Mouse (Mus musculus): ENCODE measurements at regions not wholly inside any gene's neighbourhood (a gene's known extent, or its start where the extent isn't known, plus 50 kb on each side); places are given as distances from the start of the nearest gene placed in this dataset.

DNA sequence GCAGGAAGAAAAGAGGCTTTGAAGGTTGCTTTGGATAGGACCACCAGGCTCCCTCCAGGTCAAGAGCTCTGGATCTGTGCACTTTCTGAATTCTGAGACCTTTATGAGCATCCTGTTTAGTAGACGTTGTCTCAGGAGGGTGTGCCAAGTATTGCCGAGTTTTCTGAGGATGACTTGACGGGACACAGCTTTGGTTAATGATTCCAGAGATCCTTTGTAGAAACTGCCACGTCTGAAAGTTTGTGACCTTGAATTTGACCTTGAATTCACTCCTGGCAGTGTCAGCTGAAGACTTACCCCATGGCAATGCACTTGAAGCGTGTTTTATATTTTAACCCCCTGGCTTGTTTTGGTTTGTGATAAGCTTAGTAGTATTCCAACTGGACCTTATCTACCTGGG is 58.0 kb upstream of the Ercc6l2 start:
- H3K27ac ChIP-seq (replicated peaks; ENCODE audit: low read depth, low read length), result no peak overlapping the region
- 65% methylated on average over 5 of the region's 5 CpGs for WGBS

GRCm38 (mm10) chr13:63761542-63761941 is 53.5 kb upstream of the Ercc6l2 start:
- no peak for DNase-seq (ENCODE audit: low spot score)
- no peak overlapping the region for H3K27ac ChIP-seq (replicated peaks; ENCODE audit: low read depth, low read length)

More for the DNA sequence above, 58.0 kb upstream of the Ercc6l2 start:
- Histone ChIP-seq H3K4me1 (ENCODE audit: control insufficient read depth, insufficient read depth, low read length) (no peaks in the 10 kb centered on the region), H3K27me3 (ENCODE audit: control insufficient read depth, insufficient read depth, low read length) (no peaks in the 10 kb centered on the region), H3K4me3 (ENCODE audit: low read depth, low read length) (no peak overlapping the region), H3K9me3 (ENCODE audit: control insufficient read depth, low read length) (no peaks in the 10 kb centered on the region), H3K9ac (ENCODE audit: low read length) (no peak overlapping the region), H3K36me3 (ENCODE audit: control insufficient read depth, insufficient read depth, low read length) (no peaks in the 10 kb centered on the region), H3K4me2 (ENCODE audit: low read depth, severe bottlenecking) (no peak overlapping the region)
- DNase-seq (ENCODE audit: low spot score) (no peak), ATAC-seq (ENCODE audit: insufficient number of reproducible peaks, low FRiP score, low TSS enrichment, low read depth) (no peak)

More at GRCm38 (mm10) chr13:63761542-63761941, 53.5 kb upstream of the Ercc6l2 start:
- no peak overlapping the region for H3K4me3 ChIP-seq (ENCODE audit: low read depth, low read length)
- H3K4me2 ChIP-seq (ENCODE audit: low read depth, severe bottlenecking), result no peak overlapping the region
- no peak for ATAC-seq (ENCODE audit: insufficient number of reproducible peaks, low FRiP score, low TSS enrichment, low read depth)
- H3K27me3 ChIP-seq (ENCODE audit: control insufficient read depth, insufficient read depth, low read length), result no peaks in the 10 kb centered on the region
- H3K4me1 ChIP-seq (ENCODE audit: control insufficient read depth, insufficient read depth, low read length), result no peaks in the 10 kb centered on the region
- H3K9ac ChIP-seq (ENCODE audit: low read length), result no peak overlapping the region
- H3K9me3 ChIP-seq (ENCODE audit: control insufficient read depth, low read length), result no peaks in the 10 kb centered on the region
- no peaks in the 10 kb centered on the region for H3K36me3 ChIP-seq (ENCODE audit: control insufficient read depth, insufficient read depth, low read length)
